Mouse (Mus musculus) bone marrow macrophage, adult 2 months (primary cell): ENCODE data around the gene Folr2. TPM values are rescaled to one million over a fixed set of nuclear protein-coding genes. Genes with fewer than 3 reads are reported as not detected.

ENCODE experiments used
- H3K27ac ChIP-seq: 2 replicates; pipeline ENCODE4 v1.5.1; 2012; ENCODE audit warnings: low read depth, low read length; ENCODE audit not compliant: insufficient read depth
- H3K4me1 ChIP-seq: 2 replicates; pipeline ENCODE4 v1.6.1; 2012; ENCODE audit warnings: low read length; ENCODE audit not compliant: control insufficient read depth, insufficient read depth
- H3K4me3 ChIP-seq: 2 replicates; pipeline ENCODE4 v1.5.1; 2012; ENCODE audit warnings: mild to moderate bottlenecking, low read length, moderate library complexity; ENCODE audit not compliant: insufficient read depth
- CTCF ChIP-seq: IDR thresholded peaks from 2 replicates; pipeline ENCODE4 v1.5.1; 2012; ENCODE audit warnings: low read depth, mild to moderate bottlenecking, low read length, moderate library complexity
- POLR2A ChIP-seq: IDR thresholded peaks from 2 replicates; pipeline ENCODE4 v1.6.1; 2012; ENCODE audit warnings: mild to moderate bottlenecking, low read depth, low read length, borderline replicate concordance
- polyA plus RNA-seq: library from polyadenylated mRNA; stranded (reverse); fragments of >200 nt; gene quantifications from 2 replicates; pipeline ENCODE4 v1.2.4, GENCODE M21; 2012; ENCODE audit not compliant: missing spikeins, insufficient read depth, insufficient read length

The Folr2 gene
- polyA plus RNA-seq, 1 experiment, result 471 TPM

DNA sequence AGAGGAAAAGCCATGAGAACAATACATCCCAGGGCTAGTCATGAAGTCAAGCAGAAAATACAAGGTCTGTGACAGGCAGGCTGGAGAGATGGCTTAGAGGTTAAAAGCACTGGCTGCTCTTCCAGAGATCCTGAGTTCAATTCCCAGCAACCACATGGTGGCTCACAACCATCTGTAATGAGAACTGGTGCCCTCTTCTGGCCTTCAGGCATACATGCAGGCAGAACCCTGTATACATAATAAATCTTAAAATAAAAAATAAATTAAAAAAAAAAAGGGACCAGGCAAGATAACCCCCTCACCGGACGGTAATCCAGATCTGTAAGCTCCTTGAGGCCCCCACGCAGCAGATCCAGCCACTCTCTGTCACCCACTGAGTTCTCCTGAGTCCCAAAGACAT lies 26.6 kb downstream of the Folr2 start:
- no peak overlapping the region for H3K4me3 ChIP-seq
- peaks cover 9% of the 10 kb centered on the region for H3K4me1 ChIP-seq
- TF ChIP-seq POLR2A, result no peak
- peak; percentile 16; the same call in 1 of the 2 replicates for TF ChIP-seq CTCF
- no peak overlapping the region for H3K27ac ChIP-seq

GRCm38 (mm10) chr7:101823758-101824630 lies 33.0 kb downstream of the Folr2 start:
- Histone ChIP-seq H3K4me3 (no peak overlapping the region), H3K4me1 (peaks cover 3% of the 10 kb centered on the region; the same call in 1 of the 2 replicates), H3K27ac (no peak overlapping the region)
- TF ChIP-seq CTCF, result no peak
- TF ChIP-seq POLR2A, result no peak

DNA sequence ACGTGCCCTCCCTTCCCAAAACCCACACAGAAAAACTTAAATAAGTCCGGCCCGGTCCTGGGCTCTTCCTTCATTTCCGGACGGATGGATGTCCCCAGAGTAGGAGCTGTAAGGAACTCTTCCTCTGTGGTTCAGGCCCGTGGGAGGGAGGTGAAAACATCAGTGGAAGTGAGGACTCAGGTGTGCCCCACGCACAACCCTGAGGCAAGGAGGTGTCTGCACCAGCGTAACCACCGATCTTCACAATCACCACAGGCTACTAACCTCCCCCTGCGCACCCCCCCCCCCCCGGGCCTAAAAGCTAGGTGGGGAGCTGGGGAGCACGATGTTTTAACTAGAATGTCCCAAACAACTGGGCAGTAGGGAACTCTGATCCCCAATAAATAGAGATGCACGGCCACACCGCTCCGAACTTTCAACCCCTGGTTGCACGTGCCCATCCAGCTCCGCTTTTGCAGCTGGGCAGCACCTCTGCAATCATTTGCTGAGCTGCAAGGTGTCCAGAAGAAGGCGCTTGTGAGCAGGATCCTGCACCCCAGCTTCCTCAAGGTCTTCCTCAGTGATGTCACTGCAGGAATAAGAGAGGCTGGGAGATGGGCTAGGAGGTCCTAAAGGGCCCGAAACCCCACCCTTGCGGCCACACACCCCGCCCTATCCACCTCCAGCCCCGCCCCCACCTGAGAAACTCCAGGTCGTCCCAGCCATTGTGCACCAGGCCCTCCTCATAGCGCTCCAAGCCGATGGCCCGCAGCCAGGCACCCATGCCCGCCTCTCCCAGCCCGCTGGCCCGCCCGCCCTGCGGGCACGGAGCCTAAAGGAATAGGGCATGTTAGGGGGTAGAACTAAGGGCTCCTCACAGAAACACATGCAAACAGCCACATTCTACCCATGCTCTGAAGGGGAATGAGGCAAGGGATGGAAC lies 33.9 kb downstream of the Folr2 start:
- H3K4me3 ChIP-seq, result no peak overlapping the region
- H3K4me1 ChIP-seq, result peaks cover 3% of the 10 kb centered on the region; the same call in 1 of the 2 replicates
- no peak for TF ChIP-seq CTCF
- TF ChIP-seq POLR2A, result no peak
- H3K27ac ChIP-seq, result no peak overlapping the region

DNA sequence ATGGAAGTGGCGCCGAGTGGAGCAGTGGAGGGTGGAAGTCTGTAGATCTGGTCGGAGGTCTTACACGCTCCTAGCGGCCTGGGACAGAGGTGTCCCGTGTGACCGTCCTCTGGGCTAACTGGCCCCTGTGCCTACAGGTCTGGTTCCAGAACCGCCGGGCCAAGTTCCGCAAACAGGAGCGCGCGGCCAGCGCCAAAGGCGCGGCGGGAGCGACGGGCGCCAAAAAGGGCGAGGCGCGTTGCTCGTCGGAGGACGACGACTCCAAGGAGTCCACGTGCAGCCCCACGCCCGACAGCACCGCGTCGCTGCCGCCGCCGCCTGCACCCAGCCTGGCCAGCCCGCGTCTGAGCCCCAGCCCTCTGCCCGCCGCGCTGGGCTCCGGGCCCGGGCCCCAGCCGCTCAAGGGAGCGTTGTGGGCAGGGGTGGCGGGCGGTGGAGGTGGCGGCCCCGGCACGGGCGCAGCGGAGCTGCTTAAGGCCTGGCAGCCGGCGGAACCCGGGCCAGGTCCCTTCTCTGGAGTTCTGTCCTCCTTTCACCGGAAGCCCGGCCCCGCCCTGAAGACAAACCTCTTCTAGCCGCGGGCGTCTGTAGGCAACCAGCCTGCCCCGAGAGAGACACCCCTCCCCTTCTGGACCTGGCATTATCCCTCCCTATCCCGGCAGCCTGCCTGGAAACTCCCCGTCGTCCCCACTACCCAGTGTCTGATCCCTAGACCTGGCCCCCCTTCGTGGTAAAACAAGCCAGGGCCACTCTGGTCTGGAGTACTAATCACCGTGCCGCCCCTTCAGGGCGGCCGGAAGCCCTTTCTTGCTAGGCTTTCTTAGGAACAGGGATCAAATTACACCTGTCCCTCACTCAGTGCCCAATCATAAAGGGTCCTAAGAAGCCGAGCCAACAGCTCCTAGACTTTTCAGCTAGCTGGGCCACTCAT lies 35.2 kb downstream of the Folr2 start:
- Histone ChIP-seq H3K4me3 (peak overlapping the region; percentile 46), H3K4me1 (peaks cover 3% of the 10 kb centered on the region; the same call in 1 of the 2 replicates), H3K27ac (no peak overlapping the region)
- TF ChIP-seq CTCF (no peak), POLR2A (no peak)

GRCm38 (mm10) chr7:101820295-101821030 lies 36.5 kb downstream of the Folr2 start:
- TF ChIP-seq CTCF (no peak), POLR2A (no peak)
- Histone ChIP-seq H3K4me3 (peak overlapping the region; percentile 46), H3K4me1 (peaks cover 3% of the 10 kb centered on the region; the same call in 1 of the 2 replicates), H3K27ac (no peak overlapping the region)

DNA sequence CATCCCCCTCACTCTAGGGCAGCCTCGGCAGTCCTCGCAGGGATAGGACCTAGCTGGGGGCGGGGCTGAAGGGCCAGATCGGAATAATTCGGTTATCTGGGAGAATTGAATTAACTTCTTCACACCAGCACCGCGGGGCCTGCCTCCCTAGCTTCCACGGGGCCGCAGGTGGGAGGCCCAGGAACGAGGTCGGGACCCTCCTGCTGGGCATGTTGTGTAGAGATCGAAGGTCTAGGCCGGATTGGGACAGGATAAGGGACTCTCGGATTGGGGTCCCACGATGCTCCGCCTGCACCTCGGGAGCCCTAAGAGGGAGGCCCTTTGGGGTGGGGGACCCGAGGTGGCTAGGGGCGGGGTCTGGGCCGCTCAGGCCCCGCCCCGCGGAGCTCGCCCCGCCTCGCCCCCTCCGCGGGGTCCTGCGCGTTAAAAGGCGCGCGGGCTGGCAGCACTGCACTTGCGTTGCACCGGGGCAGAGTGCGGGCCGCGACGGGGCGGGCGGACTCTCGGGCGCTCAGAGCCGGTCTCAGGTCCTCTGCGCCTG lies 39.1 kb downstream of the Folr2 start, which contains the start of gene Phox2a:
Gene Phox2a, plus strand, starts transcription at position 453 of the 541 bp plus-strand sequence.
- TF ChIP-seq POLR2A (no peak), CTCF (no peak)
- Histone ChIP-seq H3K4me3 (no peak within 1 kb of the TSS), H3K27ac (no peak within 1 kb of the TSS)

More for the DNA sequence above, 39.1 kb downstream of the Folr2 start, which contains the start of gene Phox2a:
- H3K4me1 ChIP-seq, result peaks cover 3% of the 10 kb centered on the region; the same call in 1 of the 2 replicates

Other genes starting within 250 kb of the Folr2 start
- 9.7 and 13.6 TPM in 2 replicates for gene Clpb, start 193.6 kb downstream of the Folr2 start, polyA plus RNA-seq
- not detected in 2 replicates for gene Phox2a, start 38.9 kb downstream of the Folr2 start, polyA plus RNA-seq
- gene Inppl1, start 19.0 kb downstream of the Folr2 start, polyA plus RNA-seq, result 114 and 115 TPM in 2 replicates
- gene Anapc15, start 6.5 kb upstream of the Folr2 start, polyA plus RNA-seq, result 103 and 112 TPM in 2 replicates
- 1.6 and 1.7 TPM in 2 replicates for gene Folr1, start 13.6 kb upstream of the Folr2 start, polyA plus RNA-seq
- gene Lamtor1, start 48.7 kb upstream of the Folr2 start, polyA plus RNA-seq, result 205 and 219 TPM in 2 replicates
- gene Tomt, start 49.2 kb upstream of the Folr2 start, polyA plus RNA-seq, result 0.29 TPM in 1 of 2 replicates, not detected in the other
- 3.2 and 3.5 TPM in 2 replicates for gene Lrrc51, start 76.7 kb upstream of the Folr2 start, polyA plus RNA-seq
- 130 and 145 TPM in 2 replicates for gene Numa1, start 76.9 kb upstream of the Folr2 start, polyA plus RNA-seq
- 13.1 and 13.6 TPM in 2 replicates for gene Il18bp, start 161.5 kb upstream of the Folr2 start, polyA plus RNA-seq
- 16.7 and 17.2 TPM in 2 replicates for gene Rnf121, start 208.3 kb upstream of the Folr2 start, polyA plus RNA-seq
- 15.4 and 18.1 TPM in 2 replicates for gene Xndc1, start 208.3 kb upstream of the Folr2 start, polyA plus RNA-seq
- 0.23 and 0.35 TPM in 2 replicates for gene Xntrpc, start 208.5 kb upstream of the Folr2 start, polyA plus RNA-seq
- gene Trpc2, start 225.9 kb upstream of the Folr2 start, polyA plus RNA-seq, result not detected in 2 replicates
- not detected in 2 replicates for gene Art1, start 244.5 kb upstream of the Folr2 start, polyA plus RNA-seq